Mouse (Mus musculus): Measurements from ENCODE around the gene Rarres2. TPM values are rescaled to one million over a fixed set of nuclear protein-coding genes. Genes with fewer than 3 reads are reported as not detected.
A peak's percentile ranks its signal among the peaks of the same experiment; 100 is the strongest.

Rarres2 gene
- total RNA-seq, 2 experiments from 2014 or later, result 12.3 to 12.8 TPM

- H3K4me3 ChIP-seq, result no peak overlapping the region
- intact Hi-C loops (cut with DNase I), result no loop called here
- TF ChIP-seq CTCF (IDR thresholded peaks at IDR 0.05), result no peak
These were observed 24.1 kb upstream of the Rarres2 start for GRCm38 (mm10) chr6:48596545-48597232.

GRCm38 (mm10) chr6:48595278-48595677, 22.7 kb upstream of the Rarres2 start:
- Histone ChIP-seq H3K4me3 (peak overlapping the region; percentile 75), H3K27ac (peak overlapping the region; percentile 97)
- no peak for DNase-seq (ENCODE audit: extremely low spot score in 1 of 2, low spot score in 2 of 2)
- intact Hi-C loops (cut with DNase I), result loop anchor here (2.0 kb wide), 2 partner anchors 38 to 40 kb away; partner anchors contain the start of gene Lrrc61
- no peak for TF ChIP-seq CTCF (IDR thresholded peaks at IDR 0.05)

More at GRCm38 (mm10) chr6:48596545-48597232, 24.1 kb upstream of the Rarres2 start:
- no peak for DNase-seq (ENCODE audit: extremely low spot score in 1 of 2, low spot score in 2 of 2)
- no peak overlapping the region for H3K27ac ChIP-seq

- H3K27ac ChIP-seq, result peak overlapping the region; percentile 97
- intact Hi-C loops (cut with DNase I), result loop anchor here (2.0 kb wide), 2 partner anchors 39 kb away; partner anchors contain the start of gene Lrrc61
- no peak for TF ChIP-seq CTCF (IDR thresholded peaks at IDR 0.05)
- peak overlapping the region; percentile 75 for H3K4me3 ChIP-seq
- no peak for DNase-seq (ENCODE audit: extremely low spot score in 1 of 2, low spot score in 2 of 2)
These were observed 21.6 kb upstream of the Rarres2 start for GRCm38 (mm10) chr6:48594043-48594738.

- TF ChIP-seq CTCF (IDR thresholded peaks at IDR 0.05), result peak; percentile 58
- Histone ChIP-seq H3K4me3 (peak within 1 kb of the TSS; percentile 75), H3K27ac (peak within 1 kb of the TSS; percentile 97)
- peak; percentile 93 to 96 for DNase-seq (ENCODE audit: extremely low spot score in 1 of 2, low spot score in 2 of 2)
- intact Hi-C loops (cut with DNase I), result loop anchor here (2.0 kb wide), 2 partner anchors 39 kb away; partner anchors contain the start of gene Lrrc61
These were observed 20.8 kb upstream of the Rarres2 start, which contains the start of the genes Repin1 and Gm44965 for GRCm38 (mm10) chr6:48593158-48594042. Repin1 (plus strand) TSS chr6:48593883. Gm44965 (plus strand) TSS chr6:48593941.

GRCm38 (mm10) chr6:48591871-48592270, 19.3 kb upstream of the Rarres2 start:
- H3K4me3 ChIP-seq, result no peak overlapping the region
- TF ChIP-seq CTCF (IDR thresholded peaks at IDR 0.05), result no peak
- intact Hi-C loops (cut with DNase I), result no loop called here
- no peak overlapping the region for H3K27ac ChIP-seq
- DNase-seq (ENCODE audit: extremely low spot score in 1 of 2, low spot score in 2 of 2), result no peak

- no peak for TF ChIP-seq CTCF (IDR thresholded peaks at IDR 0.05)
- intact Hi-C loops (cut with DNase I), result no loop called here
- DNase-seq (ENCODE audit: extremely low spot score in 1 of 2, low spot score in 2 of 2), result no peak
- H3K4me3 ChIP-seq, result no peak overlapping the region
- no peak overlapping the region for H3K27ac ChIP-seq
These were observed 18.7 kb upstream of the Rarres2 start for GRCm38 (mm10) chr6:48591221-48591845.

GRCm38 (mm10) chr6:48589194-48589750, 16.7 kb upstream of the Rarres2 start, which contains the start of gene Gm45021:
Gm45021 (plus strand) TSS chr6:48589610.
- intact Hi-C loops (cut with DNase I), result no loop called here
- Histone ChIP-seq H3K4me3 (no peak within 1 kb of the TSS), H3K27ac (0 out of 2 replicates have a peak within 1 kb of the TSS, but pooled peaks have one; percentile 17)
- no peak for TF ChIP-seq CTCF (IDR thresholded peaks at IDR 0.05)
- DNase-seq (ENCODE audit: extremely low spot score in 1 of 2, low spot score in 2 of 2), result no peak

- TF ChIP-seq CTCF (IDR thresholded peaks at IDR 0.05), result peak; percentile 95
- intact Hi-C loops (cut with DNase I), result loop anchor here (2.0 kb wide), 1 partner anchor 61 kb away; no protein-coding TSS in a partner anchor
- DNase-seq (ENCODE audit: extremely low spot score in 1 of 2, low spot score in 2 of 2), result no peak
- no peak overlapping the region for H3K27ac ChIP-seq
- H3K4me3 ChIP-seq, result no peak overlapping the region
These were observed 9.4 kb upstream of the Rarres2 start for GRCm38 (mm10) chr6:48582037-48582436.

GRCm38 (mm10) chr6:48581257-48581656, 8.7 kb upstream of the Rarres2 start:
- Histone ChIP-seq H3K27ac (no peak overlapping the region), H3K4me3 (no peak overlapping the region)
- DNase-seq (ENCODE audit: extremely low spot score in 1 of 2, low spot score in 2 of 2), result no peak
- intact Hi-C loops (cut with DNase I), result loop anchor here (2.0 kb wide), 1 partner anchor 192 kb away; no protein-coding TSS in a partner anchor
- no peak for TF ChIP-seq CTCF (IDR thresholded peaks at IDR 0.05)

GRCm38 (mm10) chr6:48579215-48579648, 6.6 kb upstream of the Rarres2 start:
- no peak for DNase-seq (ENCODE audit: extremely low spot score in 1 of 2, low spot score in 2 of 2)
- Histone ChIP-seq H3K4me3 (no peak overlapping the region), H3K27ac (no peak overlapping the region; the same call in 1 of the 2 replicates)
- intact Hi-C loops (cut with DNase I), result no loop called here
- TF ChIP-seq CTCF (IDR thresholded peaks at IDR 0.05), result no peak
